Mouse (Mus musculus) thymus, adult 2 months (tissue): ENCODE measurements around the gene Slc9a9. TPM values are rescaled to one million over a fixed set of nuclear protein-coding genes. Genes with fewer than 3 reads are reported as not detected.

Source experiments
- DNase-seq: peaks from one replicate; pipeline ENCODE4 v3.0.0; 2021
- H3K27ac ChIP-seq: fragments of 200-500 bp; 2 replicates; pipeline ENCODE4 v1.5.1; 2012; ENCODE audit warnings: low read length, control low read depth; ENCODE audit not compliant: control insufficient read depth, insufficient read depth
- H3K27me3 ChIP-seq: fragments of 200-500 bp; 2 replicates; pipeline ENCODE4 v1.6.1; 2012; ENCODE audit warnings: mild to moderate bottlenecking, low read length, moderate library complexity, mixed read lengths; ENCODE audit not compliant: control insufficient read depth, insufficient read depth
- H3K36me3 ChIP-seq: fragments of 200-500 bp; 2 replicates; pipeline ENCODE4 v1.6.1; 2012; ENCODE audit warnings: mild to moderate bottlenecking, low read length, moderate library complexity; ENCODE audit not compliant: control insufficient read depth, insufficient read depth
- H3K4me1 ChIP-seq: fragments of 200-500 bp; replicated peaks from 2 replicates; pipeline ENCODE4 v1.6.1; 2012; ENCODE audit warnings: low read length; ENCODE audit not compliant: control insufficient read depth, insufficient read depth
- H3K4me3 ChIP-seq: fragments of 200-500 bp; 2 replicates; pipeline ENCODE4 v1.5.1; 2012; ENCODE audit warnings: mild to moderate bottlenecking, low read length, control low read depth, moderate library complexity; ENCODE audit not compliant: control insufficient read depth, insufficient read depth
- CTCF ChIP-seq: fragments of 200-500 bp; IDR thresholded peaks from 2 replicates; pipeline ENCODE4 v1.5.1; 2012; ENCODE audit warnings: mild to moderate bottlenecking, control low read depth, low read length, moderate library complexity, borderline replicate concordance; ENCODE audit not compliant: control insufficient read depth, poor library complexity, insufficient read depth; ENCODE audit errors: extremely low read depth
- POLR2A ChIP-seq: fragments of 200-500 bp; IDR thresholded peaks from 2 replicates; pipeline ENCODE4 v1.6.1; 2012; ENCODE audit warnings: mild to moderate bottlenecking, low read length, control low read depth, moderate library complexity; ENCODE audit not compliant: control insufficient read depth, poor library complexity, insufficient read depth; ENCODE audit errors: extremely low read depth
- WGBS: fragments of 180-500 bp; shearing (Covaris S2); methylation state at CpG from one replicate; pipeline ENCODE4 v1.1.7; 2018; 5-methylcytosine and 5-hydroxymethylcytosine counted together
- polyA plus RNA-seq: library from polyadenylated mRNA; depleted of rRNA; stranded (reverse); fragments of >200 nt; gene quantifications from 2 replicates; pipeline ENCODE4 v1.2.3, GENCODE M21; 2012

The Slc9a9 gene
- polyA plus RNA-seq, 1 experiment, result 49.7 TPM

DNA sequence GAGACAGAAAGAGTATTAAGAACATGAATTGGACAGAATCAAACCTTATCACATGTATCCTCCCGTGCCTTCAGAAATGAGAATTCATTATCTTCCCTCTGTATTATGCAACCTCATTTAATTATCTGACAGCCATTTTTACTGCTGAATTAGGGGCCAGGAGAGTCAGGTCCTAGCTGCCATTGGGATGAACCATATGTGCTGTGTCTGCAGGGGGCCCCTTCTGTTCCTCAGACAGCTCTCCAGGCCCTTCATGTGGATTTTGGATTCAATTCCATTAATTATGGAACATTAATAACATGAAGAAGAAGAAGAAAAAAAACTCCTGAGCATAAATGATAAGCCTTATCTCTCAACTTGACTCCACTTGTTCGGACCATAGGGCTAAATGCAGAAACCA is 559.4 kb downstream of the Slc9a9 start:
- WGBS, result 100% methylated on average over 2 of the region's 2 CpGs
- H3K27ac ChIP-seq, result no peak overlapping the region
- peaks cover 15% of the 10 kb centered on the region for H3K36me3 ChIP-seq
- H3K4me1 ChIP-seq, result no peaks in the 10 kb centered on the region
- no peak for DNase-seq
- no peaks in the 10 kb centered on the region for H3K27me3 ChIP-seq
- H3K4me3 ChIP-seq, result no peak overlapping the region
- TF ChIP-seq POLR2A, result no peak
- no peak for TF ChIP-seq CTCF

DNA sequence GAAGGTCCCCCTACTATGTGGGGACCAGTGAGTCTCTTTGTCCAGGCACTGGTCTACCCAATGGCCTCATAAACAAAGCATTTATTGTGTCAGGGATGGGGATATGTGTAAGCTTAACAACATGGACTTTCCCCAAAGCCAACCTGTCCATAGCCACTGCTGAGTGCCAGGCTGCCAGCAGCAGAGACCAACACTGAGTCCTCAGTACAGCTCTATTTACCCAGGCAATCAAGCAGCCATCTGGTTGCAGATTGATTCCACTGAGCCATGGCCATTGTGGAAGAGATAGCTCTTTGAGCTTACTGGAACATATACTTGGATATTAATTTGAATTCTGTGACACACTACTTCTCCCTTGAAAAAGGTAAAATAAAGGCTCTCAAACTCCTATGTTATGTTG is 570.2 kb downstream of the Slc9a9 start:
- DNase-seq, result no peak
- H3K4me1 ChIP-seq, result no peaks in the 10 kb centered on the region
- H3K27ac ChIP-seq, result no peak overlapping the region
- no peaks in the 10 kb centered on the region for H3K36me3 ChIP-seq
- H3K4me3 ChIP-seq, result no peak overlapping the region
- TF ChIP-seq CTCF (no peak), POLR2A (no peak)
- no peaks in the 10 kb centered on the region for H3K27me3 ChIP-seq

DNA sequence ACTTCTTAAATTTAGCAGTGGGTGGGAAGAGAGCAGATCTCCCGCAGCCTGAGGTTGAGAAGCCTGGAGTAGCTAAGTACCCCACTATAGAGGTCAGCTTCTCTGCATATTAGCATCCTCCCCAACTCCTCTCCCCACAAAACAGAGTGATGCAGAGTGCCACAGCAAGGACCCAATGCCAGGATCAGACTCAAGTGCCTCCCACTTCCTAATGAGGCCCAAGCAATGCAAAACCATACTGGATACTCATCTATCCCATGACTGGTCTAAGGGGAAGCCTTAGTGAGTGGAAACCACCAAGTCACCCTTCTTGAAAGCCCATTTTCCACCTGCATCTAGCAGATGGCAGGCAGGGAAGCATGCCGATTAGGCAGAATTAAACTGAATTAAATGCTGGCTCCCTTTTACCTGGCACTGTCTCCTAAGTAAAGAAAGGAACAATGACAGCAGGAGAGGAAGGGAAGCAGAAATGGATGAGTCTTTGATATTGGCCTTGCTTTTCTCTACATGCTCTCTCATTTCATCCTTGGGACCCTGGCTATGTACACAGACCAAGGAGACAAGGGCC is 573.0 kb downstream of the Slc9a9 start:
- TF ChIP-seq CTCF (no peak), POLR2A (no peak)
- H3K4me3 ChIP-seq, result no peak overlapping the region
- no peak for DNase-seq
- 95% methylated on average over 2 of the region's 2 CpGs for WGBS
- H3K36me3 ChIP-seq, result no peaks in the 10 kb centered on the region
- no peaks in the 10 kb centered on the region for H3K4me1 ChIP-seq
- no peak overlapping the region for H3K27ac ChIP-seq
- no peaks in the 10 kb centered on the region for H3K27me3 ChIP-seq

DNA sequence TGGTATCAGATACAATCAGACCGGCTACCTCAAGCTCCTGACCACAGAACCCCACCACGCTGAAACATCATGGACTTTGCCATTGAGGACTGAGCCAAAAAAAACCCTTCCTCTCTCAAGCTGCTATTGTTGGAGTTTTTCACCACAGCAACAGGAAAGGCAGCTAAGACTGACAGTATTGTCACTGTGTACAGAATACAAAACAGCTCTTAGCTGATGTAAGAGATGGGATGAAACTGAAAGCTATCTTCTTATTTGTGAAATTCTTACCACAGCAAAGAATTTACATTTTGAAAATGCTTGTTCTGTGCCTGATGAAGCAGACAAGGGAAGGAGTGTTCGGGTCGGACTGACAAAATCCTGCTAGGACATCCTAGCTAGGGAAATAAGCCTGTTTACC is 584.5 kb downstream of the Slc9a9 start:
- no peak for TF ChIP-seq POLR2A
- no peak for TF ChIP-seq CTCF
- WGBS, result 52% methylated on average over 4 of the region's 4 CpGs
- Histone ChIP-seq H3K27ac (no peak overlapping the region), H3K4me3 (no peak overlapping the region), H3K27me3 (no peaks in the 10 kb centered on the region), H3K36me3 (no peaks in the 10 kb centered on the region), H3K4me1 (no peaks in the 10 kb centered on the region)
- no peak for DNase-seq

DNA sequence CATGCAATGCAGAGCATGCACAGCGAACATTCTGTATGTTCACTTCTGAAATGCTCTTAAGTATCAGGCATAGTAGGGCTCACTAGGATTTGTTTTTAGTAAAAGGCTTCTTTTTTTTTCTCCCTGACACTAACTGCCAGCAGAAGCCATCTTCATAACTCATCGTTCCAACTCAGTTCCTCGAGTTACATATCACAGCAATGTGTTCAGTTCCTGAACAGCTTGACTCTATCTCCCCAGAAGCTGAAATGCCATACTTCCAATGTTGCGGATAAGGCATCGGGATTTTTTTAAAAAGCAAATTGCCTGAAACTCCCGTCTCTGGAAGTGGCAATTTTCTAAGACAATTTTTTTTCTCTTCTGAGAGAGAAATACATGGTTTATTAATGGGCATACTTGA is 586.1 kb downstream of the Slc9a9 start:
- TF ChIP-seq POLR2A (no peak), CTCF (no peak)
- 93% methylated on average over 6 of the region's 6 CpGs for WGBS
- no peak overlapping the region for H3K27ac ChIP-seq

DNA sequence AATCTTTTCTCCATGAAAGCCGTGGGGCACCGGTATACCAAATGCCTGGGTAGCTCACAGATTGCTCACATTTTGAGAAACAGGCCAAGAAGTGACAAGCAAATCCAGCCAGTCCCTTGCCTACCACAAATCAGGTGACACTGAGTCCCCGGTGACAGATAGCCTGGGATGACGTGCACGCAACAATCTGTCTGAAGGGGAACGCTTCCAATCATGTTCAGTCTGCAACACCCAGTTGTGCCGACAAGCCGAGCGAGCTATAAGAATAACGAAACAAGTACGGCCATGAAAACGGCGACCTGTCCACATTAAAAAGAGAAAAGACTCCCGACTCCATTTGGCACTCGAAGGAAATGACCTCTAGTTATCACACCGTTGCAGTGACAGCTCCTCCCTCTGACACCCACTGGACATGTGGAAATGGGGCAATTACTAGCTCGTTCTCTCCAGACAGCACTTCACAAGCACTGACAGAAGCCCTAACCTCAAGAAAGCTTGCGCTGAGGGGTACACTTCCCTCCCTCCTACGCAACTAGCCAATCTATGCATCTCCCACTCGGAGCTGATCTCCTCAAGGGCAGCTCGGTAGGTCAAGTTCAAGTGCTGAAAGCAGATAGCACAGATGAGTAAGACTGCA is 587.1 kb downstream of the Slc9a9 start:
- DNase-seq, result no peak
- TF ChIP-seq POLR2A, result no peak
- WGBS, result 94% methylated on average over 21 of the region's 21 CpGs
- Histone ChIP-seq H3K27me3 (no peaks in the 10 kb centered on the region), H3K4me1 (no peaks in the 10 kb centered on the region), H3K36me3 (no peaks in the 10 kb centered on the region), H3K4me3 (no peak overlapping the region), H3K27ac (no peak overlapping the region)

More for the DNA sequence above, 586.1 kb downstream of the Slc9a9 start:
- Histone ChIP-seq H3K27me3 (no peaks in the 10 kb centered on the region), H3K36me3 (no peaks in the 10 kb centered on the region), H3K4me3 (no peak overlapping the region), H3K4me1 (no peaks in the 10 kb centered on the region)
- no peak for DNase-seq

DNA sequence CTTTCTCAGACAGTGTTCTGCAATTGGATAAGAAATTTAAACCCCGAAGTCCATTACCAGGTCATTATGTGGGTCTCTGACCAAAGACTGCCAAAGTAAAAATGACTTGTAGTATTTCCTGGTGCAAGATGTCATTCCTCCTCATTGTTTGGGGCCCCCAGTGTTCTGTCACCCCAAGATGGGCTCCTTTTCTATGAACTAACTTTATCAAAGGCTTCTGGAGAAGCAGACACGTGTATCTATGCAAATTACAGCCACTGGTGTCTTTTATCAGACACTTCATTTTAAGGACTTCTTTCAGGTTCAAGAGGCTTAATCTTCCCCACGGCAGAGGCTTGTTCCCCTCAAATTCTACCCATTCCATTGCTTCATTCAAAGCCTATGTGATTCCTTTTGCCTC is 593.1 kb downstream of the Slc9a9 start:
- Histone ChIP-seq H3K27ac (no peak overlapping the region), H3K27me3 (no peaks in the 10 kb centered on the region), H3K4me3 (no peak overlapping the region), H3K36me3 (no peaks in the 10 kb centered on the region), H3K4me1 (no peaks in the 10 kb centered on the region)
- no peak for TF ChIP-seq POLR2A
- no peak for TF ChIP-seq CTCF
- 70% methylated on average over 3 of the region's 3 CpGs for WGBS
- no peak for DNase-seq
